Comparison of ENCODE assay signal across 8 mouse cellular contexts in genomic region chr10:126984189-126985004, GRCm38 (mm10). TPM values are rescaled to one million over a fixed set of nuclear protein-coding genes. Genes with fewer than 3 reads are reported as not detected.
DNase-seq lines count a peak whose midpoint lies in the region; ATAC-seq and TF ChIP-seq lines count a peak whose summit lies in the region.

No protein-coding gene starts in this region.

- no peak for TF ChIP-seq CTCF in embryonic fibroblast, embryonic 13.5 days (IDR thresholded peaks at IDR 0.05; ENCODE audit: borderline replicate concordance, insufficient read depth, low read length)

- 0 out of 2 replicates have a peak, but pooled peaks have one; percentile 17 for TF ChIP-seq POLR2A in embryonic fibroblast, embryonic 13.5 days (IDR thresholded peaks at IDR 0.05; ENCODE audit: low read depth, low read length)

- no peak for ATAC-seq in hindbrain, embryonic 11.5 days (ENCODE audit: low FRiP score)
- no peak for ATAC-seq in hindbrain, embryonic 14.5 days (ENCODE audit: low FRiP score)
- ATAC-seq in lung, embryonic 16.5 days (ENCODE audit: low read depth), result no peak
- ATAC-seq in CD4-positive, CD25-positive, alpha-beta regulatory T cell, adult 4 months, result no peak

- peaks cover 15% of the 10 kb centered on the region; the same call in 1 of the 2 replicates for H3K36me3 ChIP-seq in hindbrain, embryonic 10.5 days
- H3K36me3 ChIP-seq in hindbrain, embryonic 11.5 days (ENCODE audit: control insufficient read depth, insufficient read depth, low read length), result no peaks in the 10 kb centered on the region
- no peaks in the 10 kb centered on the region for H3K36me3 ChIP-seq in hindbrain, embryonic 14.5 days (replicated peaks; ENCODE audit: control insufficient read depth, insufficient read depth)
- no peaks in the 10 kb centered on the region for H3K36me3 ChIP-seq in lung, embryonic 16.5 days (ENCODE audit: control insufficient read depth, insufficient read depth, low read length)

- H3K27me3 ChIP-seq in hindbrain, embryonic 10.5 days (ENCODE audit: insufficient read depth, poor library complexity, severe bottlenecking), result no peaks in the 10 kb centered on the region
- no peaks in the 10 kb centered on the region for H3K27me3 ChIP-seq in hindbrain, embryonic 11.5 days (ENCODE audit: control insufficient read depth, insufficient read depth, low read length)
- H3K27me3 ChIP-seq in hindbrain, embryonic 14.5 days (ENCODE audit: control insufficient read depth, insufficient read depth, low read length), result no peaks in the 10 kb centered on the region
- no peaks in the 10 kb centered on the region for H3K27me3 ChIP-seq in lung, embryonic 16.5 days (ENCODE audit: control insufficient read depth, insufficient read depth, low read depth, low read length)

- no peaks in the 10 kb centered on the region for H3K9me3 ChIP-seq in hindbrain, embryonic 10.5 days
- no peaks in the 10 kb centered on the region for H3K9me3 ChIP-seq in hindbrain, embryonic 11.5 days (ENCODE audit: control insufficient read depth, low read length)
- no peaks in the 10 kb centered on the region for H3K9me3 ChIP-seq in hindbrain, embryonic 14.5 days (ENCODE audit: control insufficient read depth, low read length)
- no peaks in the 10 kb centered on the region for H3K9me3 ChIP-seq in lung, embryonic 16.5 days (ENCODE audit: control insufficient read depth, low read length)

- 0 out of 2 replicates have a peak overlapping the region, but pooled peaks have one; percentile 4 for H3K4me3 ChIP-seq in hindbrain, embryonic 10.5 days
- H3K4me3 ChIP-seq in hindbrain, embryonic 11.5 days (ENCODE audit: low read depth, low read length), result no peak overlapping the region
- H3K4me3 ChIP-seq in embryonic fibroblast, embryonic 13.5 days (ENCODE audit: insufficient read depth, low read length), result no peak overlapping the region
- no peak overlapping the region; the same call in 1 of the 2 replicates for H3K4me3 ChIP-seq in hindbrain, embryonic 14.5 days (replicated peaks; ENCODE audit: low read length)
- no peak overlapping the region; the same call in 1 of the 2 replicates for H3K4me3 ChIP-seq in lung, embryonic 16.5 days (ENCODE audit: low read length)

- no peak for DNase-seq in hindbrain, embryonic 10.5 days (ENCODE audit: low spot score)
- DNase-seq in hindbrain, embryonic 11.5 days (ENCODE audit: low spot score), result no peak
- DNase-seq in NIH3T3 (ENCODE audit: low read depth), result peak; percentile 54
- DNase-seq in hindbrain, embryonic 14.5 days (ENCODE audit: low spot score), result no peak
- DNase-seq in yolk sac, embryonic 10.5 days (ENCODE audit: low spot score), result no peak

- H3K27ac ChIP-seq in hindbrain, embryonic 10.5 days, result peak overlapping the region; percentile 60
- no peak overlapping the region for H3K27ac ChIP-seq in hindbrain, embryonic 11.5 days (ENCODE audit: low read depth, low read length)
- peak overlapping the region; percentile 44 for H3K27ac ChIP-seq in embryonic fibroblast, embryonic 13.5 days (ENCODE audit: insufficient read depth, low read length)
- H3K27ac ChIP-seq in hindbrain, embryonic 14.5 days, result 0 out of 2 replicates have a peak overlapping the region, but pooled peaks have one; percentile 46
- peak overlapping the region; percentile 79 for H3K27ac ChIP-seq in lung, embryonic 16.5 days (ENCODE audit: low read length)

- H3K4me1 ChIP-seq in hindbrain, embryonic 10.5 days (replicated peaks), result peaks cover 92% of the 10 kb centered on the region
- peaks cover 18% of the 10 kb centered on the region for H3K4me1 ChIP-seq in hindbrain, embryonic 11.5 days (replicated peaks; ENCODE audit: control insufficient read depth, insufficient read depth, low read length)
- peaks cover 29% of the 10 kb centered on the region for H3K4me1 ChIP-seq in embryonic fibroblast, embryonic 13.5 days (ENCODE audit: control insufficient read depth, insufficient read depth, low read length)
- peaks cover 81% of the 10 kb centered on the region for H3K4me1 ChIP-seq in hindbrain, embryonic 14.5 days (replicated peaks; ENCODE audit: control insufficient read depth, insufficient read depth, low read length)
- H3K4me1 ChIP-seq in lung, embryonic 16.5 days (replicated peaks; ENCODE audit: control insufficient read depth, insufficient read depth, low read length), result peaks cover 81% of the 10 kb centered on the region

- H3K4me2 ChIP-seq in hindbrain, embryonic 11.5 days (replicated peaks; ENCODE audit: low read depth, low read length), result no peak overlapping the region
- H3K4me2 ChIP-seq in hindbrain, embryonic 14.5 days (replicated peaks), result peak overlapping the region; percentile 76
- H3K4me2 ChIP-seq in lung, embryonic 16.5 days (ENCODE audit: low read depth, low read length), result peak overlapping the region; percentile 91

- H3K9ac ChIP-seq in hindbrain, embryonic 11.5 days (ENCODE audit: low read depth, low read length), result no peak overlapping the region
- peak overlapping the region; percentile 4; the same call in 1 of the 2 replicates for H3K9ac ChIP-seq in hindbrain, embryonic 14.5 days
- peak overlapping the region; percentile 51 for H3K9ac ChIP-seq in lung, embryonic 16.5 days (ENCODE audit: low read length)

- 52% methylated on average over 5 of the region's 5 CpGs for WGBS in hindbrain, embryonic 10.5 days
- 45% methylated on average over 5 of the region's 5 CpGs for WGBS in hindbrain, embryonic 11.5 days
- 26% methylated on average over 5 of the region's 5 CpGs for WGBS in hindbrain, embryonic 14.5 days
- 13% methylated on average over 5 of the region's 5 CpGs for WGBS in lung, embryonic 16.5 days

RNA-seq across cellular contexts. Expression of gene Ctdsp2, which starts 5.9 kb away (rescaled TPM):
- 33.5 and 36.5 TPM in 2 replicates for polyA plus RNA-seq in hindbrain, embryonic 10.5 days (2016; fragmentation: Nextera tagmentation; extraction: Ambion mirVana)
- 38.7 and 40.3 TPM in 2 replicates for polyA plus RNA-seq in hindbrain, embryonic 11.5 days (2014; fragmentation: Nextera tagmentation; extraction: Ambion mirVana)
- polyA plus RNA-seq in embryonic fibroblast, embryonic 13.5 days (2011; ENCODE audit: insufficient read length, low read depth, missing spikeins), result 152 and 208 TPM in 2 replicates
- 22.9 and 25.0 TPM in 2 replicates for polyA plus RNA-seq in hindbrain, embryonic 14.5 days (2014; fragmentation: Nextera tagmentation; extraction: Ambion mirVana)
- 66.2 and 72.0 TPM in 2 replicates for polyA plus RNA-seq in lung, embryonic 16.5 days (2015; fragmentation: Nextera tagmentation; extraction: Ambion mirVana)
- polyA plus RNA-seq in CD4-positive, CD25-positive, alpha-beta regulatory T cell, adult 4 months (2017; shearing (Covaris generic)), result 10 to 100 TPM; 35.4 to 37.8 TPM

RNA-seq across cellular contexts. Expression of gene Avil, which starts 16.1 kb away (rescaled TPM):
- polyA plus RNA-seq in hindbrain, embryonic 10.5 days (2016; fragmentation: Nextera tagmentation; extraction: Ambion mirVana), result 0.63 and 1.6 TPM in 2 replicates
- 0.29 and 1.7 TPM in 2 replicates for polyA plus RNA-seq in hindbrain, embryonic 11.5 days (2014; fragmentation: Nextera tagmentation; extraction: Ambion mirVana)
- 0.57 and 1.5 TPM in 2 replicates for polyA plus RNA-seq in embryonic fibroblast, embryonic 13.5 days (2011; ENCODE audit: insufficient read length, low read depth, missing spikeins)
- polyA plus RNA-seq in hindbrain, embryonic 14.5 days (2014; fragmentation: Nextera tagmentation; extraction: Ambion mirVana), result 0.60 and 2.5 TPM in 2 replicates
- 0.20 and 0.33 TPM in 2 replicates for polyA plus RNA-seq in lung, embryonic 16.5 days (2015; fragmentation: Nextera tagmentation; extraction: Ambion mirVana)
- polyA plus RNA-seq in CD4-positive, CD25-positive, alpha-beta regulatory T cell, adult 4 months (2017; shearing (Covaris generic)), result under 1 TPM; 0.11 to 0.20 TPM

RNA-seq across cellular contexts. Expression of gene Tsfm, which starts 46.2 kb away (rescaled TPM):
- 91.4 and 97.4 TPM in 2 replicates for polyA plus RNA-seq in hindbrain, embryonic 10.5 days (2016; fragmentation: Nextera tagmentation; extraction: Ambion mirVana)
- 75.6 and 78.7 TPM in 2 replicates for polyA plus RNA-seq in hindbrain, embryonic 11.5 days (2014; fragmentation: Nextera tagmentation; extraction: Ambion mirVana)
- polyA plus RNA-seq in embryonic fibroblast, embryonic 13.5 days (2011; ENCODE audit: insufficient read length, low read depth, missing spikeins), result 25.4 and 28.6 TPM in 2 replicates
- polyA plus RNA-seq in hindbrain, embryonic 14.5 days (2014; fragmentation: Nextera tagmentation; extraction: Ambion mirVana), result 59.1 and 65.0 TPM in 2 replicates
- polyA plus RNA-seq in lung, embryonic 16.5 days (2015; fragmentation: Nextera tagmentation; extraction: Ambion mirVana), result 69.3 and 71.6 TPM in 2 replicates
- 10 to 100 TPM; 38.2 to 54.1 TPM for polyA plus RNA-seq in CD4-positive, CD25-positive, alpha-beta regulatory T cell, adult 4 months (2017; shearing (Covaris generic))

RNA-seq across cellular contexts. Expression of gene Mettl1, which starts 56.8 kb away (rescaled TPM):
- polyA plus RNA-seq in hindbrain, embryonic 10.5 days (2016; fragmentation: Nextera tagmentation; extraction: Ambion mirVana), result 39.2 and 51.0 TPM in 2 replicates
- 32.4 and 36.7 TPM in 2 replicates for polyA plus RNA-seq in hindbrain, embryonic 11.5 days (2014; fragmentation: Nextera tagmentation; extraction: Ambion mirVana)
- 21.8 and 24.3 TPM in 2 replicates for polyA plus RNA-seq in embryonic fibroblast, embryonic 13.5 days (2011; ENCODE audit: insufficient read length, low read depth, missing spikeins)
- 19.5 and 22.1 TPM in 2 replicates for polyA plus RNA-seq in hindbrain, embryonic 14.5 days (2014; fragmentation: Nextera tagmentation; extraction: Ambion mirVana)
- 37.5 and 39.9 TPM in 2 replicates for polyA plus RNA-seq in lung, embryonic 16.5 days (2015; fragmentation: Nextera tagmentation; extraction: Ambion mirVana)
- 10 to 100 TPM; 29.9 to 30.2 TPM for polyA plus RNA-seq in CD4-positive, CD25-positive, alpha-beta regulatory T cell, adult 4 months (2017; shearing (Covaris generic))

RNA-seq across cellular contexts. Expression of gene Eef1akmt3, which starts 56.9 kb away (rescaled TPM):
- 0.07 and 0.25 TPM in 2 replicates for polyA plus RNA-seq in hindbrain, embryonic 10.5 days (2016; fragmentation: Nextera tagmentation; extraction: Ambion mirVana)
- polyA plus RNA-seq in hindbrain, embryonic 11.5 days (2014; fragmentation: Nextera tagmentation; extraction: Ambion mirVana), result 0.08 and 0.15 TPM in 2 replicates
- 2.2 and 3.7 TPM in 2 replicates for polyA plus RNA-seq in embryonic fibroblast, embryonic 13.5 days (2011; ENCODE audit: insufficient read length, low read depth, missing spikeins)
- 0.13 and 0.25 TPM in 2 replicates for polyA plus RNA-seq in hindbrain, embryonic 14.5 days (2014; fragmentation: Nextera tagmentation; extraction: Ambion mirVana)
- 0.29 and 0.36 TPM in 2 replicates for polyA plus RNA-seq in lung, embryonic 16.5 days (2015; fragmentation: Nextera tagmentation; extraction: Ambion mirVana)
- under 1 TPM in 1 of 2 experiments, not detected in 1; 0.38 TPM for polyA plus RNA-seq in CD4-positive, CD25-positive, alpha-beta regulatory T cell, adult 4 months (2017; shearing (Covaris generic))
